Comparison of ENCODE assay signal across 13 mouse cellular contexts in genomic region chr13:44602658-44603057, GRCm38 (mm10).
"Had no signal": no experiment of that assay in that cellular context is flagged by ENCODE, and none has a peak within 500 bp of the region (broad histone marks: within the 10 kb centered on the region; RNA-seq: fewer than 3 reads in every experiment).

No protein-coding gene starts in this region.

- H3K36me3 ChIP-seq: limb, embryonic 15.5 days; liver, embryonic 13.5 days; neural tube, embryonic 12.5 days; stomach, embryonic 15.5 days had no signal

- H3K4me2 ChIP-seq: limb, embryonic 15.5 days; liver, embryonic 13.5 days; neural tube, embryonic 12.5 days; stomach, embryonic 15.5 days had no signal

- H3K27ac ChIP-seq: kidney, postnatal 0 days; limb, embryonic 15.5 days; liver, embryonic 13.5 days; neural tube, embryonic 12.5 days; stomach, embryonic 15.5 days had no signal

- DNase-seq: kidney, postnatal 36 days; layer of hippocampus, adult 9-11 months; layer of hippocampus, postnatal 36 days; liver, embryonic 13.5 days; lung, adult 18-20 months; midbrain, embryonic 14.5 days; right cerebral cortex, postnatal 14 days; thymus, adult 2 months; thymus, postnatal 25 days had no signal

- H3K9ac ChIP-seq: limb, embryonic 15.5 days; liver, embryonic 13.5 days; neural tube, embryonic 12.5 days; stomach, embryonic 15.5 days had no signal

- H3K4me1 ChIP-seq: neural tube, embryonic 12.5 days; stomach, embryonic 15.5 days had no signal

- H3K9me3 ChIP-seq: limb, embryonic 15.5 days; liver, embryonic 13.5 days; neural tube, embryonic 12.5 days; stomach, embryonic 15.5 days had no signal

- H3K4me3 ChIP-seq: limb, embryonic 15.5 days; liver, embryonic 13.5 days; neural tube, embryonic 12.5 days; stomach, embryonic 15.5 days had no signal

- H3K27me3 ChIP-seq: limb, embryonic 15.5 days; neural tube, embryonic 12.5 days; stomach, embryonic 15.5 days had no signal
